Mouse (Mus musculus) embryonic facial prominence, embryonic 11.5 days (tissue): ENCODE measurements at regions not wholly inside any gene's neighbourhood (a gene's known extent, or its start where the extent isn't known, plus 50 kb on each side); places are given as distances from the start of the nearest gene placed in this dataset.

Experiments
- ATAC-seq: fragments of 200-750 bp; cut with Nextera tagmentation; replicated peaks from 2 replicates; pipeline ENCODE4 v1.8.0; 2017; ENCODE audit warnings: low read depth; ENCODE audit not compliant: insufficient number of reproducible peaks, low FRiP score, low TSS enrichment
- DNase-seq: peaks from one replicate; pipeline ENCODE4 v3.0.0-alpha.2; 2015; ENCODE audit warnings: low spot score
- H3K27ac ChIP-seq: fragments of 300-500 bp; sonication (generic); replicated peaks from 2 replicates; pipeline ENCODE4 v1.5.1; 2014; ENCODE audit warnings: mild to moderate bottlenecking, low read depth, low read length, control low read depth
- H3K27me3 ChIP-seq: fragments of 300-500 bp; sonication (generic); 2 replicates; pipeline ENCODE4 v1.6.1; 2014; ENCODE audit warnings: mild to moderate bottlenecking, low read length, moderate library complexity, mixed read lengths; ENCODE audit not compliant: control insufficient read depth, insufficient read depth
- H3K36me3 ChIP-seq: fragments of 300-500 bp; sonication (generic); replicated peaks from 2 replicates; pipeline ENCODE4 v1.6.1; 2014; ENCODE audit warnings: low read depth, mild to moderate bottlenecking, low read length, moderate library complexity, mixed read lengths; ENCODE audit not compliant: control insufficient read depth, insufficient read depth
- H3K4me1 ChIP-seq: fragments of 300-500 bp; sonication (generic); 2 replicates; pipeline ENCODE4 v1.6.1; 2014; ENCODE audit warnings: low read length, mixed read lengths; ENCODE audit not compliant: control insufficient read depth, insufficient read depth
- H3K4me2 ChIP-seq: fragments of 300-500 bp; sonication (generic); 2 replicates; pipeline ENCODE4 v1.6.1; 2014; ENCODE audit warnings: low read depth, mild to moderate bottlenecking, control low read depth, low read length, moderate library complexity
- H3K4me3 ChIP-seq: fragments of 300-500 bp; sonication (generic); 2 replicates; pipeline ENCODE4 v1.5.1; 2014; ENCODE audit warnings: low read depth, low read length, control low read depth
- H3K9ac ChIP-seq: fragments of 300-500 bp; sonication (generic); replicated peaks from 2 replicates; pipeline ENCODE4 v1.6.1; 2014; ENCODE audit warnings: mild to moderate bottlenecking, control low read depth, low read length
- H3K9me3 ChIP-seq: fragments of 300-500 bp; sonication (generic); replicated peaks from 2 replicates; pipeline ENCODE4 v1.6.1; 2016; ENCODE audit warnings: mild to moderate bottlenecking, low read length, inconsistent platforms, mixed read lengths; ENCODE audit not compliant: control insufficient read depth
- WGBS: fragments of 180-500 bp; shearing (Covaris S2); extraction: QIAGEN DNeasy Blood & Tissue Kit; methylation state at CpG from one replicate; pipeline ENCODE4 v1.1.7; 2014; 5-methylcytosine and 5-hydroxymethylcytosine counted together

GRCm38 (mm10) chr3:157729711-157730367 lies 163.1 kb downstream of the Ptger3 start:
- H3K36me3 ChIP-seq, result no peaks in the 10 kb centered on the region

GRCm38 (mm10) chr3:157724542-157724941 lies 157.8 kb downstream of the Ptger3 start:
- no peaks in the 10 kb centered on the region for H3K4me1 ChIP-seq
- no peak overlapping the region for H3K9ac ChIP-seq
- DNase-seq (no peak), ATAC-seq (no peak)
- H3K9me3 ChIP-seq, result no peaks in the 10 kb centered on the region
- no peak overlapping the region for H3K4me2 ChIP-seq
- H3K27ac ChIP-seq, result no peak overlapping the region
- no peaks in the 10 kb centered on the region for H3K36me3 ChIP-seq
- no peak overlapping the region for H3K4me3 ChIP-seq
- 73% methylated on average over 1 of the region's 1 CpGs for WGBS
- H3K27me3 ChIP-seq, result no peaks in the 10 kb centered on the region

More at GRCm38 (mm10) chr3:157729711-157730367, 163.1 kb downstream of the Ptger3 start:
- DNase-seq, result no peak
- WGBS, result 35% methylated on average over 1 of the region's 1 CpGs
- no peaks in the 10 kb centered on the region for H3K9me3 ChIP-seq
- no peak overlapping the region for H3K27ac ChIP-seq
- ATAC-seq, result no peak
- no peaks in the 10 kb centered on the region for H3K27me3 ChIP-seq
- no peaks in the 10 kb centered on the region for H3K4me1 ChIP-seq
- no peak overlapping the region for H3K4me3 ChIP-seq
- H3K4me2 ChIP-seq, result no peak overlapping the region
- H3K9ac ChIP-seq, result no peak overlapping the region

- no peak overlapping the region for H3K4me2 ChIP-seq
- H3K36me3 ChIP-seq, result no peaks in the 10 kb centered on the region
- H3K9ac ChIP-seq, result no peak overlapping the region
- H3K27ac ChIP-seq, result no peak overlapping the region
- 68% methylated on average over 5 of the region's 5 CpGs for WGBS
- DNase-seq, result no peak
- ATAC-seq, result no peak
- no peaks in the 10 kb centered on the region for H3K4me1 ChIP-seq
- no peaks in the 10 kb centered on the region for H3K9me3 ChIP-seq
- no peaks in the 10 kb centered on the region for H3K27me3 ChIP-seq
- H3K4me3 ChIP-seq, result no peak overlapping the region
Observed at GRCm38 (mm10) chr3:157723184-157723583, 156.5 kb downstream of the Ptger3 start.

- H3K9me3 ChIP-seq, result no peaks in the 10 kb centered on the region
- ATAC-seq, result no peak; the same call in 1 of the 2 replicates
- H3K36me3 ChIP-seq, result no peaks in the 10 kb centered on the region
- H3K4me2 ChIP-seq, result no peak overlapping the region
- H3K27ac ChIP-seq, result no peak overlapping the region
- no peaks in the 10 kb centered on the region for H3K4me1 ChIP-seq
- H3K9ac ChIP-seq, result no peak overlapping the region
- no peaks in the 10 kb centered on the region for H3K27me3 ChIP-seq
- DNase-seq, result peak; percentile 81
- WGBS, result 23% methylated on average over 7 of the region's 7 CpGs
- H3K4me3 ChIP-seq, result no peak overlapping the region
Observed at GRCm38 (mm10) chr3:157717313-157717921, 150.7 kb downstream of the Ptger3 start.

GRCm38 (mm10) chr3:157714023-157714422 lies 147.3 kb downstream of the Ptger3 start:
- Histone ChIP-seq H3K9ac (no peak overlapping the region), H3K4me2 (no peak overlapping the region), H3K4me3 (no peak overlapping the region), H3K36me3 (no peaks in the 10 kb centered on the region), H3K9me3 (no peaks in the 10 kb centered on the region), H3K4me1 (no peaks in the 10 kb centered on the region), H3K27ac (no peak overlapping the region), H3K27me3 (no peaks in the 10 kb centered on the region)
- 78% methylated on average over 3 of the region's 3 CpGs for WGBS
- DNase-seq (no peak), ATAC-seq (no peak)

- Histone ChIP-seq H3K36me3 (no peaks in the 10 kb centered on the region), H3K9ac (no peak overlapping the region), H3K4me1 (no peaks in the 10 kb centered on the region), H3K27ac (no peak overlapping the region), H3K4me3 (no peak overlapping the region), H3K4me2 (no peak overlapping the region), H3K9me3 (no peaks in the 10 kb centered on the region), H3K27me3 (no peaks in the 10 kb centered on the region)
- WGBS, result 96% methylated on average over 1 of the region's 1 CpGs
- ATAC-seq, result no peak
- no peak for DNase-seq
Observed at GRCm38 (mm10) chr3:157710790-157711381, 144.2 kb downstream of the Ptger3 start.

- DNase-seq (no peak), ATAC-seq (no peak)
- Histone ChIP-seq H3K36me3 (no peaks in the 10 kb centered on the region), H3K4me3 (no peak overlapping the region), H3K9ac (no peak overlapping the region), H3K9me3 (no peaks in the 10 kb centered on the region), H3K4me2 (no peak overlapping the region), H3K27me3 (no peaks in the 10 kb centered on the region), H3K4me1 (no peaks in the 10 kb centered on the region), H3K27ac (no peak overlapping the region)
Observed at GRCm38 (mm10) chr3:157699961-157700360, 133.3 kb downstream of the Ptger3 start.

- DNase-seq (no peak), ATAC-seq (no peak)
- H3K27me3 ChIP-seq, result no peaks in the 10 kb centered on the region
- H3K36me3 ChIP-seq, result no peaks in the 10 kb centered on the region
- H3K4me3 ChIP-seq, result no peak overlapping the region
- no peak overlapping the region for H3K27ac ChIP-seq
- no peak overlapping the region for H3K9ac ChIP-seq
- WGBS, result 84% methylated on average over 5 of the region's 5 CpGs
- H3K4me2 ChIP-seq, result no peak overlapping the region
- H3K4me1 ChIP-seq, result no peaks in the 10 kb centered on the region
- H3K9me3 ChIP-seq, result no peaks in the 10 kb centered on the region
Observed at GRCm38 (mm10) chr3:157698529-157698928, 131.8 kb downstream of the Ptger3 start.
